Mouse (Mus musculus) embryo, embryonic 11 days (tissue): ENCODE measurements at regions not wholly inside any gene's neighbourhood (a gene's known extent, or its start where the extent isn't known, plus 50 kb on each side); places are given as distances from the start of the nearest gene placed in this dataset.

ENCODE experiments used
- DNase-seq: peaks from one replicate; pipeline ENCODE4 v3.0.0-alpha.2; 2015

DNA sequence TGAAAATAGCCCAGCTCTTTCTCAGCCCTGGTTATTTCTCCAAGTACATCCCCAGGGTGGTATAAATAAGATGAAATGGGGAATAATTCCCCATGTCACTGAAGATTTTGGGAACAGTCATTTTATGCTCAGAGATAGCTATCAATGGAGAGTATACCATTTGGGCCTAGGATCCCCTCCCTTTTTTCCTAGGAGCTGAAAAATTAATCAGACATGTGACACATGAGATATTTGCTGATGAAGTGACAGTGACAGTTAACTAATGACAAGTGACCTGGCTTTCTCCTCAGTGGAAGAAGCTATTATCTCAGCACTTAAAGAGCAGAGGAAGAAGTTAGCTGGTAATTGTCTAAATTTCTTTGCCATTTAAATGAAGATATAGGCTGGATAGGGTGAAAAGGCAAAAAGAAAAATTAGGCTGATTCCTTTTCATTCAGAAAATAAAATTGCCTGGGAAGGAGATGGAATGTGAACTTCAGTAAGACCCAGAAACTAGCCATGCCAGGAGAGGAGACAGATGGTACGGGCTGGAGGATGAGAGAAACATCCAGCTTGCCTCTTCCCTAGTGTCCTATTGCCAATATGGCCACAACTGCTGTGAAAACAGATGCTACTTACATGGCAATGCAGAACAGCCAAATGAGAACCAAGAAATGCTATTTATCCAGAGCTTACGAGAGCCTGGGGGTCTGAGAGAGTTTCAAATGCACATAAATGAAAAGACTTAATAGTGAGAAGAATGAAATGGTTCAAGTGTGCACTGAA lies 376.1 kb upstream of the Gm11114 start:
- no peak for DNase-seq

DNA sequence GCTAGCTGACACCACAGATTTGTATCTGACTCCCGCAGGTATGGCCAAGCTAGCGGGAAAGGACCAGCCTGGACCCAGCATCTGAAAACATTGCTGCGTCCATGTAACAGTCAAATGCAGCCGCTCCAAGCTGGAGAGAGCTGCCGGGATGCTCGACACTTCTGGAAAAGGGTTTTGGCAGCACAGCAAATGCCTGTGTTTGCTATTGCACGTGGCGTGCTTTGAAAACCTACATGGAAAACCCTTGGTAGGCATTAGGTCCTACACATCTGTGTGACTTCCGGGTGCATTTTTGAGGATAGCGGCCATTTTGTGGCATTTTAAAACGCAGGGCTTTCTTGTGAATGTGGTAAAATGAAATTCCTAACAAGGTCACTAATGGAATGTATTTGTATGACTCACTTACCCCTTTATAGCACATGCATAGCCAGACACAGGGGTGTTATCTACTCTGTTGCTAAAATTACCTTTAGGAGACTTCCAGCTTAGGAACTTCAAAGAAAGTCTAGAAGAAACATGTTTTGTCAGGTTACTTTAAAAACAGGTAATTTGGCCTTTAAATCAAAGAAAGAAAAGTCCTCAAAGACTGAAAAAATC lies 345.9 kb upstream of the Gm11114 start:
- DNase-seq = no peak

GRCm38 (mm10) chr9:84969975-84970608 lies 342.5 kb upstream of the Gm11114 start:
- no peak for DNase-seq

DNA sequence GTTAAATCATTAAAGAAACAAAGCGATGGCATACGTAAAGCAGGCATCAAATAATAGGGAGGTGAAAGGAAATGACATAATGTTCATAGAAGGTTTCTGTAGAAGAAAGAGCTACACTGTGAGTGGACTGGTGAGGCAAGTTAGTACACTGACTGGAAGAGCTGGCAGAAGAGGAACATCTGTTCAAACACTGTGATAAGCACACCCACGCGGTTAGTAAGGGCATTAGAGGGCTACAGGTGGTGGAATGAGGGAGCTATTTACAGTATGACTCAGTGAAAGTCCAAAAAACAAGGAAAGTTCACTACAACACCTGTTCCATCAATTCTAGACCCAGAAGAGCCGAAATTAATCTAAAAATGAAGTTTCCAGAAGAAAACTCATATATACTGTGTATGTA lies 335.1 kb upstream of the Gm11114 start:
- DNase-seq = no peak

DNA sequence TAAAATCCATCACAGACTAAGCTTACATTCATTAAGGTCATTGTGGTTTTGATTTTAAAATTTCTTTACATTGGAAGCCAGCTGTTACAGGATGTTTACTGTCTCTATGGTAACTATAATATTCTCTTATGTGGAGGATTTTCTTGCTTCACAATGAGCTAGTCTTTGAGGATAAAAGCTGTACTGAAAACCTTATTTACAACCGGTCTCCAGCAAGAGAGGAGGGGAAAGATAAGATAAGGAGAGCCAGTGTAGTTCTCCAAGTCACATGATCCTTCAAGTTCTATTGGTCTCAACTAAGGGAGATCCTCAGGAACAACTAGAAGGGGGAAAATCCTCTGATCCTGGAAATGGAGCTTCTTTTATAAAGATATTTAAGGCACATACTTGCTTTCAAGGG lies 309.2 kb upstream of the Gm11114 start:
- DNase-seq = no peak

DNA sequence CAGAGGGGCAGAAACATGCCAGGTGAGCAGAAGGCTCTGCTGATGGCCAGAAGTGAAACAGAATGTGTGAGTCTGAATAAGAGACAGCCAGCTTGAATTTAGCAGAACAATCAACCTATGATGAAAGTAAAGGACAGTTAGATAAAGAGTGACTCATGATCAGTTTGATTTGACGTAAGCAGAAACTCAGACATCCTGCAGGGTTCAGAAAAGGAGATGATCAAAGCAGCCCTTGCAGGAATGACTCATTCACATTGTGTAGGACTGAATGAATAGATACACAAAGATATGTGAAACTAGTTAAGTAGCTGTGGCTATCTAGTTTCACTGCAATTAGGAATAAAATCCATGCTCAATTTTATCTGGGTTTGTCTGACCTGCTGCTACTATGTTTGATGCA lies 301.2 kb upstream of the Gm11114 start:
- DNase-seq = no peak

DNA sequence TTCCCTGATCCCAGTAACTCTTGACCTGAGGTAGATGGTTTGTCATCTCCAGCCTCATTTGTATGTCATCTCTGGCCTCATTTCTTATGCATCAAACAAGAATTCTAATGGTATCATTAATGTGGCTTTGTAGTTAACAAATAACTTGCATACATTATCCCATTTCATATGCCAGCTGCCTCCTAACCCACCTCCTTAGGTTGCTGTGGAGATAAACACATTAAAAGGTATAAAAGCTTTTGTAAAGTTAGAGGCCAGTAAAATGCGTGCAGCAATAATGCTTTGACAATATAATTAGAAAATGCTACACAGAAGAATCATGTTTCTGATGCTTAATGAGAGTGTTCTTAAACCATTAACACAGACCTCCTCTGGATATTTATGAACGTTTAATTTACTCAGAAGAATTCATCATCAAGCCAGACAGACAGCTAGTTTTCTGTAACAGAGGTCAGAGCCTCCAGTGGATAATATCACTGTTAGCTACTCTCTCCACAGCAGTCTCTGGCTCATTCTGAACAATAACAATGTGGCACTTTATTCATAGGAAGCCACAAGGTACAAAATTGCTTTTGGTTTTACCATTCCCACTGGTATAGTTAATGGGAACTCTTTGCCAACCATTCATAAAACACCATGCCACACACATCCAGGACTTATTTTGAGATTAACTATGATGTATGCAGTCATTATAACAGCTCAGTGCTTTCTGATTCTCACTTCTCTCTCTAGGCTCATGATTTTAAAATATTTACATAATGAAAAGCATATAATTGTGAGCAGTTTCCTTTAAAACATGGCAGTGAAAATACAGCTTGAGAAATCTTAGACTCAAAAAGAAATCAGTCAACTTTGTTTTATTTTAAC lies 264.2 kb upstream of the Gm11114 start:
- no peak for DNase-seq

DNA sequence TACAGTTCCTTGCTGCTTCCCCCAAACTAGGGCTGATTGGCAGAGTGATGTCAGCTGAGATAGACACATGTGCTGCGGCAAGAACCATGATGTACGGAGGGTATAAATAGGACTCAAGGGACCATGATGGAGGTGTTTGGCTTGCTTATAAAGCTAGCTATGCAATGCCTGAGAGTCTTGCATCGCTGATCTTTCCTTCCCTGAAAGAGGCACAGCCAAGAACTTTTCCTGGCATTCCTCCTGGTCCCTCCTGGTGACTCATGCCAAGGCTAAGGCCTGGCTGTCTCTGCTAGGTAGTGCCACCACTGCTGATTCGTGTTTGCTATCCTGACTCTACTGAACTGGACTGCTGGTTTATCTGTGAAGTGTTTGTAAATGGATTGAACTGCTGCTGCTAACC lies 260.0 kb upstream of the Gm11114 start:
- DNase-seq = no peak

- DNase-seq = no peak
These were observed 232.6 kb upstream of the Gm11114 start for GRCm38 (mm10) chr9:85079975-85080374.

GRCm38 (mm10) chr9:85088556-85089338 lies 223.8 kb upstream of the Gm11114 start:
- DNase-seq = no peak

DNA sequence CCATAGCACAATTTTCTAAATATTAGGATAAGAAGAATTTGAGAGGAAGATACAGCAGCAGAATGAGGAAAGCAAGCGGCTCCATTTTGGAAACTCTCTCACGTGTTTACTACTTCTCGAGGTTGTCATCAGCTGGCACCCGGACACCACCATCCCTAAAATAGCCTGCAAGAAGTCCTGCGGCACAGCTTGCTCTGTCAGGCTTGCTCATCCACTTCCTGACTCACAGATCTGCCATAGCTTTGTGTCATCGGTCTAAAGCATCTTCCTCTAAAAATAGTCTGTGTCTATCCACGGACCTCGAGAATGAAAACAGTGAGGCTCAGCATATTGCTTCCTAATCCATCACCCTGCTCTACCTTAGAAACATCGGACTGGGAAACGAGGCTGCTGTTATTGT lies 222.3 kb upstream of the Gm11114 start:
- DNase-seq = no peak

- no peak for DNase-seq
These were observed 217.3 kb upstream of the Gm11114 start for GRCm38 (mm10) chr9:85095234-85095633.

GRCm38 (mm10) chr9:85096520-85096919 lies 216.1 kb upstream of the Gm11114 start:
- no peak for DNase-seq

- no peak for DNase-seq
These were observed 199.6 kb upstream of the Gm11114 start for GRCm38 (mm10) chr9:85112928-85113327.

- DNase-seq = no peak
These were observed 198.3 kb upstream of the Gm11114 start for GRCm38 (mm10) chr9:85114234-85114633.

- no peak for DNase-seq
These were observed 192.5 kb upstream of the Gm11114 start for GRCm38 (mm10) chr9:85120061-85120460.

- DNase-seq = no peak
These were observed 191.5 kb upstream of the Gm11114 start for GRCm38 (mm10) chr9:85121059-85121458.

DNA sequence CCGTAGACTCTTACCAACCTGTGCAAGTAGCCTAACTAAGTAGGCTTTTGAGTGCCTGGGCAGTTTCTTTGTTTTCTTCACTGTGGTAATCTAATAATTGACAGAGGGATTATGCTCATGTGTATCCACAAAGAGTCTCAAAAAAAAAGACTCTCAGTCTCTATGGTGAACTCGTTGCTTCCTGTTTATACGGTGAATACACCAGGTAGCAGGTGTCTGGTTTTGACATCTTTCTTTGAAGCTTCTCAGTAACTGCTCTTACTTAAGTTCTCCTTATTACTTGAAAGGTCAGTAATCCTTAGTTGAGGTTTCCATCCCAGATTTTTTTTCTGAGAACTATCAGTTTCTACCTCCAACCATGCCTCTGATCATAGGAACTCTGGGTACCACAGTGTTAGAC lies 188.9 kb upstream of the Gm11114 start:
- no peak for DNase-seq

DNA sequence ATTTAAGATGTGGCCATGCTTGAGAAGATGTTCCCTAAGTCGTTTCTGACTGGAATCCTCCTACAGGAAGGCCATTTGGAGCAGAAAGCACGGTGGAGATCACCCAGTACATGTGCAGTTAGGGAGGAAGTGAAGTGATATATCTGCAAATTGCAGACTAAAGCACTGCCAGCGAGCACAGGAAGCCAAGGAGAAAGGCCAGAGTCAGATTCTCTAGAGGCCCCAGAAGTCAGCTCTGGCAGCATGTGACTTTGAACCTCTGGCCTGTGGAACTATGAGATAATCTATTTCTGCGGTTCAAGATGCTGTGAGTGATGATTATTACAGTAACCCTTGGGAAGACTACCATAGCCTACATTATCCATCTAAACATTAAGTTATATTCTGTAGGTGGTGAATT lies 186.8 kb upstream of the Gm11114 start:
- DNase-seq = no peak

DNA sequence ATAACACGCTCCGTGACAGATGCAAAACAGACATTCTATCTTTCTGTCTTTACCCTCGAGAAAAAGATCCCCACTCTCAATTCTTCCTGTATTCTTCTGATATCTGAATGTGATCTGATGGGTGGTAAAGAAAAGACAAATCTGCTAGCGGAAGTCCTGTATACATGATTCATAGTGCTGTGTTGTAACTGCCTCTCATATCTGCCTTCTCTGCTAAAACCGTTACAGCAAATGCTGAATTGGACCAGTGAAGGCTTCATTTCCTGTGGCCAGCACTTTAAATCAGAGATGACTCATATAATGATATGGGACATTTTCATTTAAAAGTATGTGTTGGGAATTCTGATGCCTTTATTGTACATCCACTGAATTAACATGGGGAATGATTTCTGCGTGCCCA lies 186.0 kb upstream of the Gm11114 start:
- DNase-seq = no peak

GRCm38 (mm10) chr9:85127107-85127506 lies 185.5 kb upstream of the Gm11114 start:
- DNase-seq = no peak

DNA sequence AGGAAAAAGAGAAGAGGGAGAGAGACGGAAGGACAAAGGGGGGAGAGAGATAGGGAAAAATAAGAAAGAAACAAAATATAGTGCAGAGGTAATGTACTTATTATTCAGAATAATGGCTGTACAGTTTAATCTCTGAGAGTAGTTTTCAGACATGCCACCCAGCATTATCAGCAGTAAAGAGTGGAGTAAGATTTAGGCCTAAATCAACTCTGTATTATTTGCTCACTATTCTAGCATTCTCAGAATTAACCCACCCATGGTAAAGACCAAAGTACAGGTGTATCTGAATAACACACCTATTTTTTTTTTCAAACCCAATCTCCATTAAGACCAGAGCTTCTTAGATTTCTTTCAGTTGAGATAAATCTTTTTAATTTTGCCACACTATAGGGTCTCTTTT lies 177.7 kb upstream of the Gm11114 start:
- no peak for DNase-seq
